Mouse (Mus musculus): ENCODE results near the gene Ifna16.

The Ifna16 gene

GRCm38 (mm10) chr4:88642526-88642925 is 34.2 kb downstream of the Ifna16 start:
- peak; percentile 33 for DNase-seq (ENCODE audit: low read depth, low spot score)

- DNase-seq (ENCODE audit: low read depth, low spot score), result peak; percentile 93
Observed at GRCm38 (mm10) chr4:88641077-88641831, 35.5 kb downstream of the Ifna16 start.

DNA sequence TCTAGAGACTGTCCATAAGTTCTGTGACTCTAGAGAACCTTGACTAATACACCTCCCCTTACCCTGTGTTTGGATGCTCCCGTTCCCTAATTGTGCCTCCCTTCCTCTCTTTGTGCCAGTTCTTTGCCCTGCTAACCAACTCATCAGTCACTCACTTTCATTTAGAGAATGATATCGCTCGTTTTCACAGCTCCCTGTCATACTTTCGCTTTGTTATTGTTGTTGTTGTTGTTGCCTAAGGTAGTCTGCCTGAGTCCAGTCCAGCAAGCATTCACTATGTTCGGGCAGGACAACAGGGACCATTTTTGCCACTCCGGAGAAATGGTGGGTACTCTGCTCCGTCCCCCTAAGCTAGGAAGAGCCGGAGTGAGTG is 36.0 kb downstream of the Ifna16 start:
- no peak for DNase-seq (ENCODE audit: low read depth, low spot score)

DNA sequence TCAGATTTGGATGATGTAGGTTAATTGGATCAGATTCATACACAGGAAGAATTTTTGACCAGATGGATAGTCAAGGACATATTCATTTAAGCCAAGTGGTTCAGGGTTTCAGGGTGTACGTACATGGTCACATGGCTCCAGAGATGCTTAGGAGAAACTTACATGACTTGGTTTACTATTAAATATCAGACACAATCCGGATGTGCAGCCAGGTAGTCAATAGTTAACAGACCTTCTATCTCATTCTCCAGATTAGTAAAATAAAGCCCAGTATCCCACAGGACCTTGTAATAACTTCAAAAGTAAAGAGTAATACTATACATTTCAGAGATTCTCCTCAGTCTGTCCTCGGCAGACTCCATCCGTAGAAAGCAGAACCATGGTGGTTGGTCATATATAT is 42.4 kb downstream of the Ifna16 start, which contains the start of gene C87499:
TSS of gene C87499 (minus strand) at position 101 of the 400 bp plus-strand sequence.
- DNase-seq (ENCODE audit: low read depth, low spot score), result no peak

Measured in R1 (cell line).